Mouse (Mus musculus) C3H10T1/2 (cell line): Measurements from ENCODE around the gene Cfap44. TPM values are rescaled to one million over a fixed set of nuclear protein-coding genes. Genes with fewer than 3 reads are reported as not detected.

Experiments used
- polyA plus RNA-seq, 2 experiments: library from polyadenylated mRNA; unstranded; fragments of >200 nt; fragmentation: generic; extraction: Trizol; gene quantifications; one replicate each; pipeline ENCODE4 v1.2.1; 2012; ENCODE audit warnings: missing spikeins in 2 of 2

The Cfap44 gene
- polyA plus RNA-seq: not detected

DNA sequence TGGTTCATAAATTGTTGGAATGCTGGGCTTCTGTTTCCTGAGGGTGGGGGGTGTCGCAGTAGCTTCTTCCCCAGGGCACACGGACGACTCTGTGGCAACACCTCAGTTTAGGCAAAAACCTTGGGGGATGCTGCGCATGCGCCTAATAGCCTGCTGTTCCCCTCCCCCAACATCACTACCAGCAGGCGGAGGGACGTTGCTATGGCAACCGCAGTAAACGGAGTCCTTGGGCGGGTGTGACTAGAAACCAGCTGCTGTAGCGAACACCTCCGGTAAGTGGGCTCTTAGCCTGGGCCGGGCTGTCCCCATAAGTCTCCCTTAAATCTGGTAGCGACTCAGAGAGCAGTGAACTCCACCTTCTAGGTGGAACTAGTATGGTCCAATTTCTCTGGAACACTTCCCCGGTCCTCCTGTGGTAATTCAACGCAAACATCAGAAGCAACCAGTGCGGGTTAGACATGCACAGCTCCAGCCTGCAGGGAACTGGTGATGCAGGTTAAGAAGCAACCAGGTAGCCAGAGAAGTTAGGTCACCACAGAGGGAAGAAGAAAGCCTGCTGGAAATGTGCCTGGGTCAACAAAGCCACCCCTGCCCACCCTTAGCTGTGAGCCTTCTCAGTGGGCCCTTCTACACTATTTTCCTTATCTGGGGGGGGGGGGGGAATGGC, at the start of gene Cfap44:
Gene Cfap44, plus strand, starts transcription at position 220 of the 667 bp plus-strand sequence.

GRCm38 (mm10) chr16:44347071-44347901, 47.3 kb upstream of the Cfap44 start, which contains the start of gene Spice1:
Gene Spice1, plus strand, starts transcription at chr16:44347121.

Other genes starting within 250 kb of the Cfap44 start
- 1 to 10 TPM in 1 of 2 experiments, under 1 TPM in 1; 0.42 to 1.7 TPM for gene Usf3, start 221.6 kb upstream of the Cfap44 start, polyA plus RNA-seq
- gene Sidt1, start 61.6 kb upstream of the Cfap44 start, polyA plus RNA-seq: not detected
- gene Spice1, start 47.7 kb upstream of the Cfap44 start, polyA plus RNA-seq: 1 to 10 TPM in 1 of 2 experiments, under 1 TPM in 1; 0.85 to 5.6 TPM
- 10 to 100 TPM in 1 of 2 experiments, under 1 TPM in 1; 0.07 to 17.5 TPM for gene Boc, start 164.1 kb downstream of the Cfap44 start, polyA plus RNA-seq